7 mouse cellular contexts compared by ENCODE assay signal in the genomic region with DNA sequence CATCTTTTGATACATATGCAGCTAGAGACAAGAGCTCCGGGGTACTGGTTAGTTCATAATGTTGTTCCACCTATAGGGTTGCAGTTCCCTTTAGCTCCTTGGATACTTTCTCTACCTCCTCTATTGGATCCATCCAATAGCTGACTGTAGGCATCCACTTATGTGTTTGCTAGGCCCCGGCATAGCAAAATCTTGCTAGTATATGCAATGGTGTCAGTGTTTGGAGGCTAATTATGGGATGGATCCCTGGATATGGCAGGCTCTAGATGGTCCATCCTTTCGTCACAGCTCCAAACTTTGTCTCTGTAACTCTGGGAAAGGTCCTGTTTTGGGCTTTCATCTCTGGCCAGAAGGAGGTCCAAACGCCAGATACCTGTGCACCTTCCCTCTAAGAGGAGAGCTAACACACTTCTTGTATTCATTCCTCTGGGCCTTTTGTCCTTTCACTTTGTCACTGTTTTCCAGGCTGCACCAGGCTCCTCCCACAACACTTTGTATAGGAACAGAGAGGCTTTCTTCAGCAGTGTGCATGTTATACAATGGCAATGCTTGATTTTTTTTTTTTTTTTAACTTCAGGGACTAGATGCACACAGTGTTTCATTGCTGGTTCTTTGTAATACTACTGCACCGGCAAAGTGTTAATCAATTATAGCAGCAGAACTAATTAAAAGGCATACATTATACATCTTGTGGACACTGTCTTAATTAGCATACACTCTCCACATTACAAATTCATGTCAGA.
DNase-seq lines count a peak whose midpoint lies in the region; ATAC-seq lines count a peak whose summit lies in the region.
"Not testable (repeated sequence)": the region's sequence is repeated elsewhere in the genome, so short reads cannot be mapped to it uniquely, and the experiment has no call there.

No protein-coding gene starts in this region.

- H3K4me1 ChIP-seq in forebrain, embryonic 10.5 days; forebrain, embryonic 14.5 days (ENCODE audit: control insufficient read depth, insufficient read depth, low read length); hindbrain, embryonic 12.5 days; hindbrain, embryonic 16.5 days (ENCODE audit: control insufficient read depth, insufficient read depth, low read depth, low read length); midbrain, embryonic 12.5 days; midbrain, embryonic 16.5 days (ENCODE audit: control insufficient read depth, insufficient read depth, low read length); neural tube, embryonic 14.5 days (ENCODE audit: control insufficient read depth, insufficient read depth, low read length): not testable (repeated sequence)

- peak overlapping the region; percentile 6; the same call in 1 of the 2 replicates for H3K27ac ChIP-seq in forebrain, embryonic 10.5 days
- H3K27ac ChIP-seq in forebrain, embryonic 14.5 days (ENCODE audit: low read depth, low read length); hindbrain, embryonic 12.5 days; hindbrain, embryonic 16.5 days (ENCODE audit: low read depth, low read length); midbrain, embryonic 12.5 days (replicated peaks); midbrain, embryonic 16.5 days (ENCODE audit: low read length); neural tube, embryonic 14.5 days (ENCODE audit: low read depth, low read length): not testable (repeated sequence)

- H3K4me2 ChIP-seq in forebrain, embryonic 14.5 days (ENCODE audit: low read length); hindbrain, embryonic 12.5 days (replicated peaks); hindbrain, embryonic 16.5 days (ENCODE audit: low read length); midbrain, embryonic 12.5 days (replicated peaks); midbrain, embryonic 16.5 days (ENCODE audit: low read length); neural tube, embryonic 14.5 days (ENCODE audit: low read depth, low read length): not testable (repeated sequence)

- not testable (repeated sequence) for H3K9me3 ChIP-seq in forebrain, embryonic 10.5 days; forebrain, embryonic 14.5 days (replicated peaks; ENCODE audit: control insufficient read depth, low read length); hindbrain, embryonic 12.5 days (replicated peaks); hindbrain, embryonic 16.5 days (ENCODE audit: control insufficient read depth, low read length); midbrain, embryonic 12.5 days; midbrain, embryonic 16.5 days (replicated peaks; ENCODE audit: control insufficient read depth, low read length, poor library complexity, severe bottlenecking); neural tube, embryonic 14.5 days (ENCODE audit: control insufficient read depth, low read length)

- not testable (repeated sequence) for H3K9ac ChIP-seq in forebrain, embryonic 14.5 days (ENCODE audit: low read length); hindbrain, embryonic 12.5 days; hindbrain, embryonic 16.5 days (ENCODE audit: low read depth, low read length); midbrain, embryonic 12.5 days (replicated peaks); midbrain, embryonic 16.5 days (ENCODE audit: low read depth, low read length); neural tube, embryonic 14.5 days (replicated peaks; ENCODE audit: low read depth, low read length)

- peak; percentile 94 for ATAC-seq in forebrain, embryonic 14.5 days
- peak; percentile 89 for ATAC-seq in hindbrain, embryonic 12.5 days (ENCODE audit: low FRiP score)
- ATAC-seq in hindbrain, embryonic 16.5 days = peak; percentile 65
- peak; percentile 93 for ATAC-seq in midbrain, embryonic 12.5 days (ENCODE audit: low FRiP score, low read depth)
- ATAC-seq in midbrain, embryonic 16.5 days = peak; percentile 72; the same call in 1 of the 2 replicates
- peak; percentile 69; the same call in 1 of the 2 replicates for ATAC-seq in neural tube, embryonic 14.5 days (ENCODE audit: low read depth)

- not testable (repeated sequence) for H3K27me3 ChIP-seq in forebrain, embryonic 10.5 days (ENCODE audit: poor library complexity, severe bottlenecking); forebrain, embryonic 14.5 days (replicated peaks; ENCODE audit: control insufficient read depth, insufficient read depth, low read length); hindbrain, embryonic 12.5 days; hindbrain, embryonic 16.5 days (replicated peaks; ENCODE audit: control insufficient read depth, insufficient read depth, low read length); midbrain, embryonic 12.5 days; midbrain, embryonic 16.5 days (ENCODE audit: control insufficient read depth, insufficient read depth, low read depth, low read length); neural tube, embryonic 14.5 days (ENCODE audit: control insufficient read depth, insufficient read depth, low read length)

- 68% methylated on average over 5 of the region's 5 CpGs for WGBS in forebrain, embryonic 10.5 days
- 37% methylated on average over 5 of the region's 5 CpGs for WGBS in forebrain, embryonic 14.5 days
- WGBS in hindbrain, embryonic 12.5 days = 67% methylated on average over 5 of the region's 5 CpGs
- WGBS in hindbrain, embryonic 16.5 days = 64% methylated on average over 5 of the region's 5 CpGs
- 68% methylated on average over 5 of the region's 5 CpGs for WGBS in midbrain, embryonic 12.5 days
- 53% methylated on average over 4 of the region's 5 CpGs for WGBS in midbrain, embryonic 16.5 days
- 58% methylated on average over 5 of the region's 5 CpGs for WGBS in neural tube, embryonic 14.5 days

- not testable (repeated sequence) for DNase-seq in forebrain, embryonic 10.5 days (ENCODE audit: extremely low spot score, low spot score)
- DNase-seq in forebrain, embryonic 14.5 days (ENCODE audit: low spot score) = peak; percentile 59

- H3K4me3 ChIP-seq in forebrain, embryonic 10.5 days; forebrain, embryonic 14.5 days (ENCODE audit: low read depth, low read length); hindbrain, embryonic 12.5 days; hindbrain, embryonic 16.5 days (ENCODE audit: low read length); midbrain, embryonic 12.5 days; midbrain, embryonic 16.5 days (ENCODE audit: low read depth, low read length); neural tube, embryonic 14.5 days (ENCODE audit: low read depth, low read length): not testable (repeated sequence)

- H3K36me3 ChIP-seq in forebrain, embryonic 10.5 days (replicated peaks); forebrain, embryonic 14.5 days (ENCODE audit: control insufficient read depth, insufficient read depth, low read length); hindbrain, embryonic 12.5 days; hindbrain, embryonic 16.5 days (ENCODE audit: control insufficient read depth, insufficient read depth, low read length); midbrain, embryonic 12.5 days; midbrain, embryonic 16.5 days (ENCODE audit: control insufficient read depth, insufficient read depth, low read length); neural tube, embryonic 14.5 days (ENCODE audit: control insufficient read depth, insufficient read depth, low read length): not testable (repeated sequence)
